Mouse (Mus musculus) heart, adult 2 months (tissue): ENCODE results near the gene 1110032A03Rik. TPM values are rescaled to one million over a fixed set of nuclear protein-coding genes. Genes with fewer than 3 reads are reported as not detected.

Experiments
- DNase-seq, 2 experiments: peaks; one replicate each; pipeline ENCODE4 v3.0.0; 2021
- H3K27ac ChIP-seq: fragments of 200-600 bp; 2 replicates; pipeline ENCODE4 v1.8.1; 2022
- H3K27me3 ChIP-seq: fragments of 200-500 bp; 2 replicates; pipeline ENCODE4 v1.6.1; 2012; ENCODE audit warnings: mild to moderate bottlenecking, low read length, inconsistent platforms, mixed read lengths; ENCODE audit not compliant: control insufficient read depth, insufficient read depth
- H3K36me3 ChIP-seq: fragments of 200-500 bp; 2 replicates; pipeline ENCODE4 v1.6.1; 2012; ENCODE audit warnings: low read length, inconsistent platforms; ENCODE audit not compliant: control insufficient read depth, insufficient read depth
- H3K4me1 ChIP-seq: fragments of 200-500 bp; 2 replicates; pipeline ENCODE4 v1.6.1; 2011; ENCODE audit warnings: low read length; ENCODE audit not compliant: control insufficient read depth, insufficient read depth
- H3K4me3 ChIP-seq: fragments of 200-600 bp; 2 replicates; pipeline ENCODE4 v1.8.1; 2022
- H3K79me2 ChIP-seq: fragments of 200-500 bp; replicated peaks from 2 replicates; pipeline ENCODE4 v1.6.1; 2012; ENCODE audit warnings: mild to moderate bottlenecking, inconsistent platforms, low read length, moderate library complexity, mixed read lengths; ENCODE audit not compliant: control insufficient read depth, insufficient read depth
- H3K9ac ChIP-seq: fragments of 200-500 bp; 2 replicates; pipeline ENCODE4 v1.6.1; 2012; ENCODE audit warnings: low read depth, mild to moderate bottlenecking, control low read depth, inconsistent platforms, low read length, mixed read lengths
- CTCF ChIP-seq: fragments of 200-600 bp; IDR thresholded peaks from 2 replicates; pipeline ENCODE4 v1.8.1; 2022; ENCODE audit warnings: antibody characterized with exemption, mild to moderate bottlenecking, moderate library complexity
- EP300 ChIP-seq: fragments of 200-500 bp; IDR thresholded peaks from 2 replicates; pipeline ENCODE4 v1.6.1; 2011; ENCODE audit warnings: low read depth, low read length, control low read depth; ENCODE audit not compliant: insufficient read depth
- POLR2A ChIP-seq: fragments of 200-500 bp; IDR thresholded peaks from 2 replicates; pipeline ENCODE4 v1.6.1; 2011; ENCODE audit warnings: mild to moderate bottlenecking, low read depth, low read length, control low read depth; ENCODE audit not compliant: insufficient read depth
- WGBS: fragments of 180-500 bp; shearing (Covaris S2); methylation state at CpG from one replicate; pipeline ENCODE4 v1.1.7; 2018; 5-methylcytosine and 5-hydroxymethylcytosine counted together
- intact Hi-C: fragments of 180-260 bp; cut with DNase I; formaldehyde crosslinking; loops from one replicate; pipeline ENCODE4 v1.15.1; 2025
- polyA plus RNA-seq: library from polyadenylated mRNA; depleted of rRNA; stranded (reverse); fragments of >200 nt; gene quantifications from 2 replicates; pipeline ENCODE4 v1.2.3, GENCODE M21; 2012
- total RNA-seq, 2 experiments: library from RNA; stranded (reverse); gene quantifications; 2 replicates each; pipeline ENCODE4 v1.2.3; 2021

1110032A03Rik gene
- total and polyA plus RNA-seq, 3 experiments, result 11.8 to 34.5 (median 12.1) TPM

- no peak overlapping the region for H3K4me3 ChIP-seq
- 2% methylated on average over 9 of the region's 9 CpGs for WGBS
- intact Hi-C loops, result loop anchor here (2.0 to 5.0 kb wide), 2 partner anchors 26 to 38 kb away; no protein-coding TSS in a partner anchor
Observed at GRCm38 (mm10) chr9:50734989-50735388, 40.3 kb downstream of the 1110032A03Rik start.

DNA sequence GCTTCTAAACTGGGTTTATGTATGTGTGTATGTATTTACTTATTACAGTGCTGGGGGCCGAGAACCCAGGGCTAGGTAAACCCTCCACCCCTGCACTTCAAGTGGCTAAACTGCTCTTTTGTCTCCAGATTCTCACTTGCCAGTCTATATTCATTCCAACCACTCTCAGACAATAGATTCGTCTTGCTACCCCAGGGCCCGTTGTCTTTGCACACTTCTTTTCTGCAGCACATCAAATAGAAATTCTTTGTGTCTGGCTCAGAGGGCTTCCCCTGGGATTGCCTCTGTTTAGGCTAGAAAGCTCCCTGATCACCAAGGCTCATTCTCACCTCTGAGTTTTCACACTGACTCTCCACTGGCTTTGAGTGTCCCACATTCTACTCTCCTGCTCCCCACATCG, 42.8 kb downstream of the 1110032A03Rik start:
- WGBS, result 51% methylated on average over 4 of the region's 4 CpGs
- Histone ChIP-seq H3K4me3 (no peak overlapping the region), H3K27me3 (no peaks in the 10 kb centered on the region), H3K36me3 (no peaks in the 10 kb centered on the region), H3K9ac (no peak overlapping the region), H3K79me2 (no peaks in the 10 kb centered on the region), H3K4me1 (peaks cover 3% of the 10 kb centered on the region; the same call in 1 of the 2 replicates), H3K27ac (no peak overlapping the region)
- no peak for DNase-seq
- TF ChIP-seq CTCF, result no peak
- no peak for TF ChIP-seq EP300
- TF ChIP-seq POLR2A, result no peak
- intact Hi-C loops, result no loop called here

More at GRCm38 (mm10) chr9:50734989-50735388, 40.3 kb downstream of the 1110032A03Rik start:
- DNase-seq, result peak; percentile 53 to 60
- Histone ChIP-seq H3K36me3 (no peaks in the 10 kb centered on the region), H3K79me2 (no peaks in the 10 kb centered on the region), H3K27me3 (no peaks in the 10 kb centered on the region), H3K9ac (no peak overlapping the region), H3K4me1 (no peaks in the 10 kb centered on the region; the same call in 1 of the 2 replicates), H3K27ac (no peak overlapping the region)
- TF ChIP-seq EP300 (peak; percentile 58; the same call in 1 of the 2 replicates), CTCF (peak; percentile 91), POLR2A (no peak)

DNA sequence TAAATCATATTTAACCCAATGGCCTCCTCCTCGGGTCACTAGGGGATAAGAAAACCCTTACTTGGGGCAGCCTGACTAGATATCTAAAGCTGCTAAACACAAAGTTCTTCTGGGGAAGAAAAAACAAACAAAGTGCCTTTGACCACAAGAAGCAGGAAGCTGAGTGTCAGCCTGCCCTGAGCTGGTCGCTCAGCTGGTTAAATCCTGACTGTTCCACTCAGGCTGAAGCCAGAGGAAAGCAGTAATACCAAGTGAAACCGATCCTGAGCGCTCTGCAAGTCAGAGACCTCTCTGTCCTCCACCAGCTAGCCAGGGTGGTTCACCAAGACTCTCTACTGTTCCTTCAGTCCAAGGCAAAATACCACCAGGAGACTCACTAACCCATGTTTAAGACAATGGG, 45.7 kb downstream of the 1110032A03Rik start:
- no peaks in the 10 kb centered on the region for H3K27me3 ChIP-seq
- H3K27ac ChIP-seq, result no peak overlapping the region
- intact Hi-C loops, result no loop called here
- peaks cover 3% of the 10 kb centered on the region for H3K4me1 ChIP-seq
- 42% methylated on average over 4 of the region's 4 CpGs for WGBS
- TF ChIP-seq POLR2A (no peak), CTCF (no peak), EP300 (no peak)
- no peak for DNase-seq
- no peaks in the 10 kb centered on the region for H3K79me2 ChIP-seq
- no peak overlapping the region for H3K4me3 ChIP-seq
- 0 out of 2 replicates have a peak, but pooled peaks cover 2% of the 10 kb centered on the region for H3K36me3 ChIP-seq
- no peak overlapping the region for H3K9ac ChIP-seq

GRCm38 (mm10) chr9:50727925-50728651, 47.2 kb downstream of the 1110032A03Rik start:
- 0 out of 2 replicates have a peak, but pooled peaks cover 2% of the 10 kb centered on the region for H3K36me3 ChIP-seq
- no peaks in the 10 kb centered on the region for H3K27me3 ChIP-seq
- WGBS, result 1% methylated on average over 45 of the region's 45 CpGs
- H3K9ac ChIP-seq, result peak overlapping the region; percentile 62
- peak overlapping the region; percentile 58 for H3K4me3 ChIP-seq
- H3K4me1 ChIP-seq, result peaks cover 4% of the 10 kb centered on the region
- H3K27ac ChIP-seq, result peak overlapping the region; percentile 59
- intact Hi-C loops, result no loop called here
- no peaks in the 10 kb centered on the region for H3K79me2 ChIP-seq
- peak; percentile 28; the same call in 1 of the 2 replicates for TF ChIP-seq CTCF
- TF ChIP-seq EP300, result no peak
- peak; percentile 32; the same call in 1 of the 2 replicates for TF ChIP-seq POLR2A
- peak; percentile 72 to 75 for DNase-seq

DNA sequence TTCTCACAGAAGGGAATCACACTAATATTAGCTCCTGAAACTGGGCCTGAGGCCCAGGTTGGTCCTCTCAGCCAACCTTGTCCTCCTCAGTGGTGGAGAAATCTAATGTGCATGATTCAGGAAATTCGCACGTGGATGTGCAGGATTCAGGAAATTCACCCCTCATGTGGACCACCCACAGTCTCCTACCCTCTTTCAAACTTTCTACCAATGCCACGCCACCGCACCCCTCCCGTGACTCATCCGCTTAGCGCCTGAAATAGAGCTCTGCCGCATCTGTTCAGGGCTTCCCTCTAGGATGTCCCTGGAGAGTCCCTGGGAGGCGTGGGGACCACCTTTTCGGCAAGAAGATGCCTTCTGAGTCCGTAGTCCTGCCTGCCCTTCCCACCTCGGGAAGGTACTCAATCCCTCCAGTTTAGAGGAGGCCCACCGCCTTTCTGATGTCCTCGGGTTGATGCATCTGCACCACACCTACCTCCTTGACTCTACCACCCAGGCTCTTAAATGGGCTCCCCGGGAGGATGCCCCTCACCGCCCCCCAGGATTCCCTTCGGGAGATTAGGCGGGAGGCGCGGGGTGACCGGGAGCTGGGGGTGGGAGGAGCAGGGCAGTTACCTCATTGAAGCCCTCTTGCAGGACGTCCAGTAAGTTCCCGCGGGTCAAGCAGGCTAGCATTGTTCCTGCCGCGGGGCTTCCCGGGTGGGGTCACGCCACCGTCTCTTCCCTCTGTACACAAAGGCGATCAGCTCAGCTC, 48.0 kb downstream of the 1110032A03Rik start:
- peak; percentile 37 to 38 for DNase-seq
- H3K4me1 ChIP-seq, result peaks cover 6% of the 10 kb centered on the region
- peak overlapping the region; percentile 59 for H3K27ac ChIP-seq
- no peaks in the 10 kb centered on the region for H3K27me3 ChIP-seq
- peak overlapping the region; percentile 62 for H3K9ac ChIP-seq
- 8% methylated on average over 30 of the region's 30 CpGs for WGBS
- peak overlapping the region; percentile 58 for H3K4me3 ChIP-seq
- H3K36me3 ChIP-seq, result 0 out of 2 replicates have a peak, but pooled peaks cover 2% of the 10 kb centered on the region
- no peaks in the 10 kb centered on the region for H3K79me2 ChIP-seq
- intact Hi-C loops, result no loop called here
- TF ChIP-seq POLR2A (no peak), CTCF (no peak), EP300 (no peak)
